Mouse (Mus musculus): Measurements from ENCODE around the gene Gm29609.

The Gm29609 gene

GRCm38 (mm10) chr5:31149781-31150180 lies 29.9 kb downstream of the Gm29609 start:
- CTCF ChIA-PET = no interaction called here

- CTCF ChIA-PET = no interaction called here
Measured at GRCm38 (mm10) chr5:31138968-31139425, 40.7 kb downstream of the Gm29609 start.

- CTCF ChIA-PET = no interaction called here
Measured at GRCm38 (mm10) chr5:31138241-31138967, 41.3 kb downstream of the Gm29609 start, which contains the start of gene Ucn. Ucn (minus strand) TSS chr5:31138829.

GRCm38 (mm10) chr5:31137658-31138057 lies 42.1 kb downstream of the Gm29609 start:
- CTCF ChIA-PET = no interaction called here

GRCm38 (mm10) chr5:31136730-31137424 lies 42.8 kb downstream of the Gm29609 start:
- CTCF ChIA-PET = no interaction called here

GRCm38 (mm10) chr5:31126050-31126449 lies 53.7 kb downstream of the Gm29609 start:
- CTCF ChIA-PET = interaction anchor here (0.7 kb wide), 1 partner anchor 1757 kb away, joined by 3 read pairs; no protein-coding TSS in a partner anchor

- CTCF ChIA-PET = no interaction called here
Measured at GRCm38 (mm10) chr5:31123481-31123880, 56.2 kb downstream of the Gm29609 start.

GRCm38 (mm10) chr5:31121111-31121510 lies 58.6 kb downstream of the Gm29609 start:
- CTCF ChIA-PET = no interaction called here

- CTCF ChIA-PET = no interaction called here
Measured at GRCm38 (mm10) chr5:31116912-31117311, 62.8 kb downstream of the Gm29609 start.

GRCm38 (mm10) chr5:31116354-31116753 lies 63.4 kb downstream of the Gm29609 start, which contains the start of gene Trim54:
Trim54 (plus strand) TSS chr5:31116712.
- CTCF ChIA-PET = no interaction called here

- CTCF ChIA-PET = interaction anchor here (0.6 kb wide), 1 partner anchor 180 kb away, joined by 4 read pairs; no protein-coding TSS in a partner anchor
Measured at GRCm38 (mm10) chr5:31110781-31111180, 68.9 kb downstream of the Gm29609 start.

- CTCF ChIA-PET = no interaction called here
Measured at GRCm38 (mm10) chr5:31108000-31108490, 71.7 kb downstream of the Gm29609 start, which contains the start of gene Slc30a3. Slc30a3 (minus strand) TSS chr5:31108237.

- CTCF ChIA-PET = no interaction called here
Measured at GRCm38 (mm10) chr5:31105814-31106335, 73.8 kb downstream of the Gm29609 start, which contains the start of gene Dnajc5g. Dnajc5g (plus strand) TSS chr5:31106285.

- CTCF ChIA-PET = no interaction called here
Measured at GRCm38 (mm10) chr5:31095711-31096480, 83.8 kb downstream of the Gm29609 start.

GRCm38 (mm10) chr5:31094799-31095691 lies 84.7 kb downstream of the Gm29609 start:
- CTCF ChIA-PET = interaction anchor here (0.6 kb wide), 1 partner anchor 11 kb away, joined by 4 read pairs; no protein-coding TSS in a partner anchor

Measured in spleen, embryonic (tissue).